Mouse (Mus musculus): Measurements from ENCODE around the gene Gpatch8. TPM values are rescaled to one million over a fixed set of nuclear protein-coding genes. Genes with fewer than 3 reads are reported as not detected.
"Not testable (repeated sequence)": the region's sequence is repeated elsewhere in the genome, so short reads cannot be mapped to it uniquely, and the experiment has no call there.

Gpatch8 gene
- total RNA-seq, 2 experiments from 2014 or later: 17.5 to 19.6 TPM

GRCm38 (mm10) chr11:102572866-102573663, 16.9 kb upstream of the Gpatch8 start:
- peak; percentile 57 for DNase-seq

- DNase-seq: no peak
Observed at GRCm38 (mm10) chr11:102568756-102569377, 12.7 kb upstream of the Gpatch8 start.

GRCm38 (mm10) chr11:102568191-102568590, 12.0 kb upstream of the Gpatch8 start:
- no peak for DNase-seq

- DNase-seq: no peak
Observed at GRCm38 (mm10) chr11:102567723-102568122, 11.5 kb upstream of the Gpatch8 start.

- no peak for DNase-seq
Observed at GRCm38 (mm10) chr11:102567157-102567556, 11.0 kb upstream of the Gpatch8 start.

- DNase-seq: no peak
Observed at GRCm38 (mm10) chr11:102566290-102566689, 10.1 kb upstream of the Gpatch8 start.

GRCm38 (mm10) chr11:102565741-102566140, 9.5 kb upstream of the Gpatch8 start:
- no peak for DNase-seq

GRCm38 (mm10) chr11:102564952-102565671, 8.9 kb upstream of the Gpatch8 start:
- DNase-seq: not testable (repeated sequence)

- no peak for DNase-seq
Observed at GRCm38 (mm10) chr11:102558704-102559103, 2.5 kb upstream of the Gpatch8 start.

GRCm38 (mm10) chr11:102557386-102557785, 1.2 kb upstream of the Gpatch8 start:
- DNase-seq: no peak

- no peak for DNase-seq
Observed at GRCm38 (mm10) chr11:102556716-102557074, 503 bp upstream of the Gpatch8 start.

GRCm38 (mm10) chr11:102555400-102556030, 677 bp downstream of the Gpatch8 start:
- DNase-seq: no peak

- DNase-seq: no peak
Observed at GRCm38 (mm10) chr11:102552051-102552450, 4.1 kb downstream of the Gpatch8 start.

GRCm38 (mm10) chr11:102551176-102551575, 5.0 kb downstream of the Gpatch8 start:
- DNase-seq: no peak

GRCm38 (mm10) chr11:102541471-102541870, 14.7 kb downstream of the Gpatch8 start:
- DNase-seq: no peak

GRCm38 (mm10) chr11:102540286-102540685, 15.9 kb downstream of the Gpatch8 start:
- not testable (repeated sequence) for DNase-seq

GRCm38 (mm10) chr11:102539690-102540089, 16.5 kb downstream of the Gpatch8 start:
- DNase-seq: no peak

GRCm38 (mm10) chr11:102536210-102536609, 20.0 kb downstream of the Gpatch8 start:
- no peak for DNase-seq

GRCm38 (mm10) chr11:102534078-102534477, 22.1 kb downstream of the Gpatch8 start:
- DNase-seq: no peak

GRCm38 (mm10) chr11:102531425-102531824, 24.8 kb downstream of the Gpatch8 start:
- no peak for DNase-seq

GRCm38 (mm10) chr11:102514793-102515424, 41.3 kb downstream of the Gpatch8 start:
- DNase-seq: no peak

GRCm38 (mm10) chr11:102510226-102510625, 46.0 kb downstream of the Gpatch8 start:
- peak; percentile 67 for DNase-seq
